Mouse (Mus musculus): ENCODE data around the gene Eng. TPM values are rescaled to one million over a fixed set of nuclear protein-coding genes. Genes with fewer than 3 reads are reported as not detected.

Eng gene
- polyA plus RNA-seq, 1 experiment from 2014 or later = 83.8 TPM

GRCm38 (mm10) chr2:32712108-32712551 is 65.7 kb downstream of the Eng start:
- peak; percentile 56 for ATAC-seq (ENCODE audit: insufficient number of reproducible peaks, low FRiP score, low TSS enrichment, low read depth)
- Histone ChIP-seq H3K27me3 (no peaks in the 10 kb centered on the region), H3K36me3 (peaks cover 37% of the 10 kb centered on the region), H3K4me3 (replicated peaks) (peak overlapping the region; percentile 85), H3K4me1 (peaks cover 31% of the 10 kb centered on the region), H3K27ac (replicated peaks) (peak overlapping the region; percentile 97), H3K9ac (peak overlapping the region; percentile 72), H3K9me3 (replicated peaks) (no peaks in the 10 kb centered on the region), H3K4me2 (replicated peaks) (peak overlapping the region; percentile 57)
- under 1% methylated on average over 41 of the region's 41 CpGs for WGBS

- Histone ChIP-seq H3K4me1 (peaks cover 31% of the 10 kb centered on the region), H3K4me3 (replicated peaks) (peak overlapping the region; percentile 85), H3K9ac (peak overlapping the region; percentile 72), H3K36me3 (peaks cover 35% of the 10 kb centered on the region), H3K4me2 (replicated peaks) (peak overlapping the region; percentile 62), H3K27me3 (no peaks in the 10 kb centered on the region), H3K9me3 (replicated peaks) (no peaks in the 10 kb centered on the region), H3K27ac (replicated peaks) (peak overlapping the region; percentile 97)
- under 1% methylated on average over 28 of the region's 44 CpGs for WGBS
- ATAC-seq (ENCODE audit: insufficient number of reproducible peaks, low FRiP score, low TSS enrichment, low read depth) = peak; percentile 91
Measured at GRCm38 (mm10) chr2:32712586-32712933, 66.2 kb downstream of the Eng start.

- ATAC-seq (ENCODE audit: insufficient number of reproducible peaks, low FRiP score, low TSS enrichment, low read depth) = peak; percentile 90
- Histone ChIP-seq H3K9ac (peak within 1 kb of the TSS; percentile 72), H3K4me1 (peaks cover 31% of the 10 kb centered on the region), H3K36me3 (peaks cover 28% of the 10 kb centered on the region), H3K9me3 (replicated peaks) (no peaks in the 10 kb centered on the region), H3K27ac (replicated peaks) (peak within 1 kb of the TSS; percentile 97), H3K4me2 (replicated peaks) (peak within 1 kb of the TSS; percentile 62), H3K27me3 (no peaks in the 10 kb centered on the region), H3K4me3 (replicated peaks) (peak within 1 kb of the TSS; percentile 85)
- under 1% methylated on average over 64 of the region's 79 CpGs for WGBS
Measured at GRCm38 (mm10) chr2:32712934-32713817, 66.8 kb downstream of the Eng start, which contains the start of gene Cdk9. TSS of gene Cdk9 (minus strand) at chr2:32713076.

- no peak for ATAC-seq (ENCODE audit: insufficient number of reproducible peaks, low FRiP score, low TSS enrichment, low read depth)
- no peak overlapping the region for H3K9ac ChIP-seq
Measured at GRCm38 (mm10) chr2:32714117-32714986, 68.0 kb downstream of the Eng start.

GRCm38 (mm10) chr2:32714987-32715425 is 68.6 kb downstream of the Eng start:
- H3K9ac ChIP-seq = no peak overlapping the region
- peaks cover 34% of the 10 kb centered on the region for H3K4me1 ChIP-seq
- no peak overlapping the region for H3K4me3 ChIP-seq (replicated peaks)
- H3K9me3 ChIP-seq (replicated peaks) = no peaks in the 10 kb centered on the region
- ATAC-seq (ENCODE audit: insufficient number of reproducible peaks, low FRiP score, low TSS enrichment, low read depth) = no peak
- H3K36me3 ChIP-seq = peaks cover 12% of the 10 kb centered on the region
- no peaks in the 10 kb centered on the region for H3K27me3 ChIP-seq
- H3K4me2 ChIP-seq (replicated peaks) = no peak overlapping the region
- H3K27ac ChIP-seq (replicated peaks) = peak overlapping the region; percentile 45; the same call in 1 of the 2 replicates
- 56% methylated on average over 4 of the region's 4 CpGs for WGBS

More at GRCm38 (mm10) chr2:32714117-32714986, 68.0 kb downstream of the Eng start:
- peaks cover 34% of the 10 kb centered on the region for H3K4me1 ChIP-seq
- H3K27me3 ChIP-seq = no peaks in the 10 kb centered on the region
- H3K4me3 ChIP-seq (replicated peaks) = no peak overlapping the region
- WGBS = 47% methylated on average over 11 of the region's 11 CpGs
- peak overlapping the region; percentile 97 for H3K27ac ChIP-seq (replicated peaks)
- H3K4me2 ChIP-seq (replicated peaks) = peak overlapping the region; percentile 62; the same call in 1 of the 2 replicates
- H3K36me3 ChIP-seq = peaks cover 18% of the 10 kb centered on the region
- no peaks in the 10 kb centered on the region for H3K9me3 ChIP-seq (replicated peaks)

GRCm38 (mm10) chr2:32718761-32719160 is 72.4 kb downstream of the Eng start:
- Histone ChIP-seq H3K4me2 (replicated peaks) (no peak overlapping the region), H3K4me1 (peaks cover 42% of the 10 kb centered on the region), H3K36me3 (no peaks in the 10 kb centered on the region), H3K4me3 (replicated peaks) (no peak overlapping the region), H3K9me3 (replicated peaks) (no peaks in the 10 kb centered on the region), H3K27me3 (no peaks in the 10 kb centered on the region), H3K9ac (no peak overlapping the region), H3K27ac (replicated peaks) (no peak overlapping the region)
- WGBS = 34% methylated on average over 9 of the region's 9 CpGs
- peak; percentile 73; the same call in 1 of the 2 replicates for ATAC-seq (ENCODE audit: insufficient number of reproducible peaks, low FRiP score, low TSS enrichment, low read depth)

GRCm38 (mm10) chr2:32720053-32720452 is 73.7 kb downstream of the Eng start:
- H3K4me1 ChIP-seq = peaks cover 29% of the 10 kb centered on the region
- no peaks in the 10 kb centered on the region for H3K36me3 ChIP-seq
- no peak overlapping the region for H3K4me2 ChIP-seq (replicated peaks)
- peak overlapping the region; percentile 13; the same call in 1 of the 2 replicates for H3K27ac ChIP-seq (replicated peaks)
- H3K4me3 ChIP-seq (replicated peaks) = no peak overlapping the region
- ATAC-seq (ENCODE audit: insufficient number of reproducible peaks, low FRiP score, low TSS enrichment, low read depth) = no peak
- H3K9me3 ChIP-seq (replicated peaks) = no peaks in the 10 kb centered on the region
- 92% methylated on average over 3 of the region's 3 CpGs for WGBS
- H3K27me3 ChIP-seq = no peaks in the 10 kb centered on the region
- no peak overlapping the region for H3K9ac ChIP-seq

GRCm38 (mm10) chr2:32720681-32721229 is 74.4 kb downstream of the Eng start, which contains the start of gene Sh2d3c:
TSS of gene Sh2d3c (plus strand) at chr2:32721055.
- H3K36me3 ChIP-seq = no peaks in the 10 kb centered on the region
- H3K4me2 ChIP-seq (replicated peaks) = peak within 1 kb of the TSS; percentile 34
- H3K27me3 ChIP-seq = no peaks in the 10 kb centered on the region
- ATAC-seq (ENCODE audit: insufficient number of reproducible peaks, low FRiP score, low TSS enrichment, low read depth) = peak; percentile 64; the same call in 1 of the 2 replicates
- H3K27ac ChIP-seq (replicated peaks) = peak within 1 kb of the TSS; percentile 17
- WGBS = 32% methylated on average over 8 of the region's 8 CpGs
- H3K9me3 ChIP-seq (replicated peaks) = no peaks in the 10 kb centered on the region
- H3K4me3 ChIP-seq (replicated peaks) = peak within 1 kb of the TSS; percentile 25
- H3K9ac ChIP-seq = no peak within 1 kb of the TSS
- H3K4me1 ChIP-seq = peaks cover 26% of the 10 kb centered on the region

- 49% methylated on average over 6 of the region's 6 CpGs for WGBS
- peak overlapping the region; percentile 34 for H3K4me2 ChIP-seq (replicated peaks)
- no peaks in the 10 kb centered on the region for H3K36me3 ChIP-seq
- no peak overlapping the region for H3K9ac ChIP-seq
- H3K4me3 ChIP-seq (replicated peaks) = peak overlapping the region; percentile 25
- ATAC-seq (ENCODE audit: insufficient number of reproducible peaks, low FRiP score, low TSS enrichment, low read depth) = no peak
- no peaks in the 10 kb centered on the region for H3K9me3 ChIP-seq (replicated peaks)
- no peaks in the 10 kb centered on the region for H3K27me3 ChIP-seq
- H3K27ac ChIP-seq (replicated peaks) = 0 out of 2 replicates have a peak overlapping the region, but pooled peaks have one; percentile 17
- peaks cover 28% of the 10 kb centered on the region for H3K4me1 ChIP-seq
Measured at GRCm38 (mm10) chr2:32722046-32722445, 75.7 kb downstream of the Eng start.

- WGBS = 53% methylated on average over 3 of the region's 3 CpGs
- ATAC-seq (ENCODE audit: insufficient number of reproducible peaks, low FRiP score, low TSS enrichment, low read depth) = no peak
- Histone ChIP-seq H3K4me3 (replicated peaks) (no peak overlapping the region), H3K27me3 (no peaks in the 10 kb centered on the region), H3K4me1 (peaks cover 31% of the 10 kb centered on the region), H3K9ac (no peak overlapping the region), H3K27ac (replicated peaks) (no peak overlapping the region), H3K36me3 (no peaks in the 10 kb centered on the region), H3K4me2 (replicated peaks) (peak overlapping the region; percentile 34; the same call in 1 of the 2 replicates), H3K9me3 (replicated peaks) (no peaks in the 10 kb centered on the region)
Measured at GRCm38 (mm10) chr2:32722581-32722980, 76.2 kb downstream of the Eng start.

All from embryonic facial prominence, embryonic 15.5 days (tissue).